Comparison of ENCODE assay signal across 8 mouse cellular contexts in genomic region chr9:21002627-21003551, GRCm38 (mm10). TPM values are rescaled to one million over a fixed set of nuclear protein-coding genes. Genes with fewer than 3 reads are reported as not detected.
DNase-seq lines count a peak whose midpoint lies in the region; ATAC-seq and TF ChIP-seq lines count a peak whose summit lies in the region.

Mrpl4 (plus strand) TSS chr9:21002738.

- H3K27me3 ChIP-seq in forebrain, embryonic 16.5 days (replicated peaks; ENCODE audit: control insufficient read depth, insufficient read depth, low read length), result no peaks in the 10 kb centered on the region
- H3K27me3 ChIP-seq in lung, embryonic 14.5 days (ENCODE audit: insufficient read depth, low read length), result no peaks in the 10 kb centered on the region
- no peaks in the 10 kb centered on the region for H3K27me3 ChIP-seq in thymus, adult 2 months (ENCODE audit: control insufficient read depth, insufficient read depth, low read length)

- H3K27ac ChIP-seq in ES-E14 (ENCODE audit: insufficient read depth, low read depth, low read length, poor library complexity, severe bottlenecking), result peak within 1 kb of the TSS; percentile 72
- H3K27ac ChIP-seq in forebrain, embryonic 16.5 days (ENCODE audit: low read length), result peak within 1 kb of the TSS; percentile 83
- H3K27ac ChIP-seq in layer of hippocampus, adult 2 months, result peak within 1 kb of the TSS; percentile 94
- peak within 1 kb of the TSS; percentile 84 for H3K27ac ChIP-seq in lung, embryonic 14.5 days (ENCODE audit: low read depth)
- H3K27ac ChIP-seq in olfactory bulb, adult 2 months (ENCODE audit: insufficient read depth, low read depth, low read length), result peak within 1 kb of the TSS; percentile 63
- no peak within 1 kb of the TSS for H3K27ac ChIP-seq in thymus, adult 2 months (ENCODE audit: control insufficient read depth, insufficient read depth, low read length)

- peak; percentile 77 for DNase-seq in ES-E14 (ENCODE audit: low read depth, low spot score)
- peak; percentile 89 for DNase-seq in cerebellum, adult 11-12 months
- peak; percentile 89 to 92 for DNase-seq in heart, postnatal 36 days
- DNase-seq in layer of hippocampus, adult 2 months (ENCODE audit: low spot score in 2 of 2), result peak; percentile 88 to 94
- DNase-seq in lung, embryonic 14.5 days, result peak; percentile 96
- DNase-seq in thymus, adult 2 months, result peak; percentile 80

- H3K9me3 ChIP-seq in ES-E14 (ENCODE audit: control insufficient read depth, insufficient read depth, low read depth, low read length), result no peaks in the 10 kb centered on the region
- no peaks in the 10 kb centered on the region for H3K9me3 ChIP-seq in forebrain, embryonic 16.5 days (ENCODE audit: control insufficient read depth, low read length)
- H3K9me3 ChIP-seq in lung, embryonic 14.5 days (ENCODE audit: low read depth, low read length), result no peaks in the 10 kb centered on the region

- peak; percentile 16; the same call in 1 of the 2 replicates for TF ChIP-seq CTCF in layer of hippocampus, adult 2 months (conservative IDR thresholded peaks at IDR 0.05)
- TF ChIP-seq CTCF in lung, embryonic 14.5 days (IDR thresholded peaks at IDR 0.05; ENCODE audit: low read depth), result no peak
- no peak for TF ChIP-seq CTCF in olfactory bulb, adult 2 months (IDR thresholded peaks at IDR 0.05; ENCODE audit: insufficient read depth, low read depth, low read length)
- TF ChIP-seq CTCF in thymus, adult 2 months (IDR thresholded peaks at IDR 0.05; ENCODE audit: borderline replicate concordance, control insufficient read depth, extremely low read depth, insufficient read depth, low read length, poor library complexity), result peak; percentile 48; the same call in 1 of the 2 replicates

- H3K36me3 ChIP-seq in ES-E14 (ENCODE audit: control insufficient read depth, insufficient read depth, low read length, poor library complexity, severe bottlenecking), result peaks cover 18% of the 10 kb centered on the region
- H3K36me3 ChIP-seq in forebrain, embryonic 16.5 days (ENCODE audit: control insufficient read depth, insufficient read depth), result peaks cover 12% of the 10 kb centered on the region
- peaks cover 31% of the 10 kb centered on the region for H3K36me3 ChIP-seq in lung, embryonic 14.5 days (ENCODE audit: insufficient read depth)
- peaks cover 8% of the 10 kb centered on the region for H3K36me3 ChIP-seq in thymus, adult 2 months (ENCODE audit: control insufficient read depth, insufficient read depth, low read length)

- under 1% methylated on average over 72 of the region's 72 CpGs for WGBS in forebrain, embryonic 16.5 days
- WGBS in lung, embryonic 14.5 days, result under 1% methylated on average over 72 of the region's 72 CpGs
- WGBS in olfactory bulb, adult 2 months, result under 1% methylated on average over 72 of the region's 72 CpGs
- under 1% methylated on average over 72 of the region's 72 CpGs for WGBS in thymus, adult 2 months

- ATAC-seq in forebrain, embryonic 16.5 days, result peak; percentile 93
- ATAC-seq in lung, embryonic 14.5 days (ENCODE audit: insufficient read depth), result peak; percentile 88

- peak within 1 kb of the TSS; percentile 85 for H3K4me2 ChIP-seq in forebrain, embryonic 16.5 days (ENCODE audit: low read length)
- peak within 1 kb of the TSS; percentile 89 for H3K4me2 ChIP-seq in lung, embryonic 14.5 days

- in situ Hi-C loops in ES-E14 (cut with MboI; ENCODE audit: low sequenced_read_pairs in 2 of 2, unreplicated experiment in 2 of 2), result loop anchor here in 1 of 2 experiments (10.0 kb wide), 1 partner anchor 108 kb away; the partner anchor contains the start of gene Eif3g

- peak within 1 kb of the TSS; percentile 86 to 95 for H3K4me3 ChIP-seq in ES-E14 (ENCODE audit: insufficient read depth in 1 of 2, low read depth in 1 of 2, low read length in 2 of 2, poor library complexity in 1 of 2, severe bottlenecking in 1 of 2)
- peak within 1 kb of the TSS; percentile 97 for H3K4me3 ChIP-seq in forebrain, embryonic 16.5 days (replicated peaks; ENCODE audit: low read length)
- H3K4me3 ChIP-seq in layer of hippocampus, adult 2 months, result peak within 1 kb of the TSS; percentile 74
- peak within 1 kb of the TSS; percentile 78 for H3K4me3 ChIP-seq in lung, embryonic 14.5 days (ENCODE audit: low read depth, low read length)
- H3K4me3 ChIP-seq in olfactory bulb, adult 2 months (ENCODE audit: insufficient read depth, low read depth, low read length), result peak within 1 kb of the TSS; percentile 94
- H3K4me3 ChIP-seq in thymus, adult 2 months (ENCODE audit: control insufficient read depth, insufficient read depth, low read length), result peak within 1 kb of the TSS; percentile 73

- peak within 1 kb of the TSS; percentile 93 for H3K9ac ChIP-seq in ES-E14 (ENCODE audit: insufficient read depth, low read depth, low read length, poor library complexity, severe bottlenecking)
- H3K9ac ChIP-seq in forebrain, embryonic 16.5 days (replicated peaks; ENCODE audit: low read depth, low read length), result peak within 1 kb of the TSS; percentile 87
- peak within 1 kb of the TSS; percentile 85 for H3K9ac ChIP-seq in lung, embryonic 14.5 days

- H3K4me1 ChIP-seq in ES-E14 (ENCODE audit: control insufficient read depth in 2 of 2, insufficient read depth in 2 of 2, low read length in 2 of 2, poor library complexity in 1 of 2), result peaks cover 0 to 5% of the 10 kb centered on the region in 2 experiments; a peak in 1 of 4 replicates
- peaks cover 7% of the 10 kb centered on the region for H3K4me1 ChIP-seq in forebrain, embryonic 16.5 days (replicated peaks; ENCODE audit: control insufficient read depth, insufficient read depth, low read length)
- H3K4me1 ChIP-seq in lung, embryonic 14.5 days (ENCODE audit: insufficient read depth), result no peaks in the 10 kb centered on the region
- H3K4me1 ChIP-seq in olfactory bulb, adult 2 months (ENCODE audit: control insufficient read depth, insufficient read depth, low read length), result 0 out of 2 replicates have a peak, but pooled peaks cover 4% of the 10 kb centered on the region
- H3K4me1 ChIP-seq in thymus, adult 2 months (replicated peaks; ENCODE audit: control insufficient read depth, insufficient read depth, low read length), result peaks cover 3% of the 10 kb centered on the region; the same call in 1 of the 2 replicates

- TF ChIP-seq POLR2A in olfactory bulb, adult 2 months (IDR thresholded peaks at IDR 0.05; ENCODE audit: insufficient read depth, low read depth, low read length), result peak; percentile 91
- TF ChIP-seq POLR2A in thymus, adult 2 months (IDR thresholded peaks at IDR 0.05; ENCODE audit: control insufficient read depth, extremely low read depth, insufficient read depth, low read length, poor library complexity), result peak; percentile 51; the same call in 1 of the 2 replicates

- intact Hi-C loops in heart, postnatal 36 days (cut with DNase I), result loop anchor here (1.0 to 10.0 kb wide), 3 partner anchors 26 to 132 kb away; partner anchors contain the start of genes Icam4 and Tyk2

TF ChIP-seq in ES-E14, 5 proteins besides CTCF, POLR2A, EP300 and RAD21:
- TF ChIP-seq ZNF384 (IDR thresholded peaks at IDR 0.05; ENCODE audit: low read depth, low read length) (no peak), ZC3H11A (IDR thresholded peaks at IDR 0.05; ENCODE audit: borderline replicate concordance, low read depth, low read length) (no peak), CHD2 (IDR thresholded peaks at IDR 0.05; ENCODE audit: low read depth, low read length) (peak; percentile 30; the same call in 1 of the 2 replicates), MAFK (IDR thresholded peaks at IDR 0.05; ENCODE audit: insufficient read depth, low read depth, low read length) (no peak), HCFC1 (IDR thresholded peaks at IDR 0.05; ENCODE audit: borderline replicate concordance, insufficient read depth, low read length) (peak; percentile 78; the same call in 1 of the 2 replicates)

RNA-seq across cellular contexts. Expression of gene Mrpl4, which starts in this region (rescaled TPM):
- 80.8 and 89.5 TPM in 2 replicates for total RNA-seq in ES-E14 (2012; rRNA removed)
- polyA plus RNA-seq in forebrain, embryonic 16.5 days (2015; fragmentation: Nextera tagmentation; extraction: Ambion mirVana), result 109 and 113 TPM in 2 replicates
- total RNA-seq in heart, postnatal 36 days (2021), result 100 to 1,000 TPM; 139 to 148 TPM
- total RNA-seq in layer of hippocampus, adult 2 months (2021), result 10 to 100 TPM; 63.8 to 64.6 TPM
- polyA plus RNA-seq in lung, embryonic 14.5 days (2014; fragmentation: Nextera tagmentation; extraction: Ambion mirVana), result 156 and 166 TPM in 2 replicates
- polyA plus RNA-seq in olfactory bulb, adult 2 months (2012; ENCODE audit: insufficient read depth, insufficient read length, low replicate concordance, missing spikeins), result not detected in 2 replicates
- polyA plus RNA-seq in thymus, adult 2 months (2012; rRNA removed), result 125 and 140 TPM in 2 replicates

Comparison
In these comparisons a context has a peak if more than half of its experiments do, and no peak if none do; other contexts are left out.
1. RNA of gene Mrpl4 (polyA plus RNA-seq): 156 to 166 TPM in lung, embryonic 14.5 days, 125 to 140 TPM in thymus, adult 2 months and 109 to 113 TPM in forebrain, embryonic 16.5 days; not detected in olfactory bulb, adult 2 months; every median in the first group is over 100 times any median in the second.
2. CTCF ChIP-seq: peak in layer of hippocampus, adult 2 months (single experiment) and thymus, adult 2 months (single experiment); none in lung, embryonic 14.5 days (single experiment) and olfactory bulb, adult 2 months (single experiment).
3. Peak in every context shown above with its lines, with median percentiles within 50 percentile points of each other: DNase-seq, H3K4me3 ChIP-seq and H3K9ac ChIP-seq.